Mouse (Mus musculus) E14TG2a.4 (cell line): ENCODE data around the gene Nudt4.

Experiments
- CTCF ChIP-seq: conservative IDR thresholded peaks from 2 replicates; pipeline ENCODE4 v1.5.1; 2014; ENCODE audit warnings: low read length
- POU5F1 ChIP-seq: IDR thresholded peaks from 2 replicates; pipeline ENCODE4 v1.6.1; 2014; ENCODE audit warnings: low read length, borderline replicate concordance

- TF ChIP-seq CTCF: no peak
- TF ChIP-seq POU5F1: no peak
These were observed 5.5 kb upstream of the Nudt4 start for GRCm38 (mm10) chr10:95569441-95569840.
